Mouse (Mus musculus) intestine, postnatal 0 days (tissue): ENCODE measurements around the gene Gnptab. TPM values are rescaled to one million over a fixed set of nuclear protein-coding genes. Genes with fewer than 3 reads are reported as not detected.
A peak's percentile ranks its signal among the peaks of the same experiment; 100 is the strongest.

ENCODE experiments used
- ATAC-seq: fragments of 200-750 bp; cut with Nextera tagmentation; 2 replicates; pipeline ENCODE4 v1.8.0; 2017; ENCODE audit warnings: mild to moderate bottlenecking, moderate TSS enrichment, moderate library complexity
- H3K27ac ChIP-seq: fragments of 300-500 bp; sonication (generic); 2 replicates; pipeline ENCODE4 v1.5.1; 2014; ENCODE audit warnings: mild to moderate bottlenecking, low read depth, low read length, moderate library complexity
- H3K27me3 ChIP-seq: fragments of 300-500 bp; sonication (generic); replicated peaks from 2 replicates; pipeline ENCODE4 v1.6.1; 2014; ENCODE audit warnings: low read length, mixed read lengths; ENCODE audit not compliant: control insufficient read depth, insufficient read depth
- H3K36me3 ChIP-seq: fragments of 300-500 bp; sonication (generic); 2 replicates; pipeline ENCODE4 v1.6.1; 2014; ENCODE audit warnings: mild to moderate bottlenecking, moderate library complexity; ENCODE audit not compliant: control insufficient read depth, insufficient read depth
- H3K4me1 ChIP-seq: fragments of 300-500 bp; sonication (generic); replicated peaks from 2 replicates; pipeline ENCODE4 v1.6.1; 2014; ENCODE audit warnings: antibody characterized with exemption, low read length, mixed read lengths; ENCODE audit not compliant: control insufficient read depth, insufficient read depth
- H3K4me2 ChIP-seq: fragments of 300-500 bp; sonication (generic); replicated peaks from 2 replicates; pipeline ENCODE4 v1.6.1; 2014; ENCODE audit warnings: low read depth, mild to moderate bottlenecking, moderate library complexity
- H3K4me3 ChIP-seq: fragments of 300-500 bp; sonication (generic); 2 replicates; pipeline ENCODE4 v1.5.1; 2014; ENCODE audit warnings: low read depth, low read length
- H3K9ac ChIP-seq: fragments of 300-500 bp; sonication (generic); 2 replicates; pipeline ENCODE4 v1.6.1; 2014; ENCODE audit warnings: mild to moderate bottlenecking, low read depth, low read length
- H3K9me3 ChIP-seq: fragments of 300-500 bp; sonication (generic); 2 replicates; pipeline ENCODE4 v1.6.1; 2016; ENCODE audit warnings: mixed run types; ENCODE audit not compliant: control insufficient read depth
- CTCF ChIP-seq: sonication (generic); IDR thresholded peaks from 2 replicates; pipeline ENCODE4 v1.5.1; 2016; ENCODE audit warnings: low read depth, mild to moderate bottlenecking, control low read depth, antibody characterized with exemption, moderate library complexity
- WGBS: fragments of 180-500 bp; shearing (Covaris S2); extraction: QIAGEN DNeasy Blood & Tissue Kit; methylation state at CpG from one replicate; pipeline ENCODE4 v1.1.7; 2014; 5-methylcytosine and 5-hydroxymethylcytosine counted together
- polyA plus RNA-seq: library from polyadenylated mRNA; unstranded; fragments of >200 nt; fragmentation: Nextera tagmentation; extraction: Ambion mirVana; gene quantifications from 2 replicates; pipeline ENCODE4 v1.2.1, GENCODE M21; 2015

Gene Gnptab
- polyA plus RNA-seq, result 6.2 and 6.7 TPM in 2 replicates

- ATAC-seq, result peak; percentile 87
- peak within 1 kb of the TSS; percentile 66 for H3K9ac ChIP-seq
- H3K9me3 ChIP-seq, result no peaks in the 10 kb centered on the region
- H3K4me3 ChIP-seq, result peak within 1 kb of the TSS; percentile 76
- H3K36me3 ChIP-seq, result no peaks in the 10 kb centered on the region
- peak within 1 kb of the TSS; percentile 93 for H3K4me2 ChIP-seq
- 0% methylated on average over 85 of the region's 87 CpGs for WGBS
- no peaks in the 10 kb centered on the region for H3K27me3 ChIP-seq
- peak within 1 kb of the TSS; percentile 77 for H3K27ac ChIP-seq
- peak; percentile 93 for TF ChIP-seq CTCF
- H3K4me1 ChIP-seq, result no peaks in the 10 kb centered on the region
These were observed at the start of gene Gnptab, which contains the start of gene Dram1 for GRCm38 (mm10) chr10:88379013-88379885. Gene Gnptab, plus strand, starts transcription at chr10:88379132. Gene Dram1, minus strand, starts transcription at chr10:88379080.

GRCm38 (mm10) chr10:88330695-88331094, 48.2 kb upstream of the Gnptab start:
- TF ChIP-seq CTCF, result peak; percentile 66
- 17% methylated on average over 5 of the region's 5 CpGs for WGBS
- H3K9ac ChIP-seq, result no peak overlapping the region
- H3K27ac ChIP-seq, result no peak overlapping the region
- H3K27me3 ChIP-seq, result no peaks in the 10 kb centered on the region
- H3K4me3 ChIP-seq, result no peak overlapping the region
- H3K4me1 ChIP-seq, result no peaks in the 10 kb centered on the region
- H3K9me3 ChIP-seq, result no peaks in the 10 kb centered on the region
- no peak overlapping the region for H3K4me2 ChIP-seq
- ATAC-seq, result no peak
- H3K36me3 ChIP-seq, result no peaks in the 10 kb centered on the region

- TF ChIP-seq CTCF, result no peak
- Histone ChIP-seq H3K4me1 (no peaks in the 10 kb centered on the region), H3K9me3 (no peaks in the 10 kb centered on the region), H3K27me3 (no peaks in the 10 kb centered on the region), H3K4me2 (no peak overlapping the region), H3K4me3 (no peak overlapping the region), H3K27ac (no peak overlapping the region), H3K9ac (no peak overlapping the region), H3K36me3 (no peaks in the 10 kb centered on the region)
- ATAC-seq, result no peak
- WGBS, result 88% methylated on average over 9 of the region's 9 CpGs
These were observed 38.3 kb upstream of the Gnptab start for GRCm38 (mm10) chr10:88340660-88341059.

- Histone ChIP-seq H3K4me3 (no peak overlapping the region), H3K9me3 (no peaks in the 10 kb centered on the region), H3K27me3 (no peaks in the 10 kb centered on the region), H3K9ac (no peak overlapping the region), H3K36me3 (no peaks in the 10 kb centered on the region), H3K4me1 (no peaks in the 10 kb centered on the region), H3K4me2 (no peak overlapping the region), H3K27ac (no peak overlapping the region)
- no peak for TF ChIP-seq CTCF
- ATAC-seq, result no peak
- 59% methylated on average over 6 of the region's 6 CpGs for WGBS
These were observed 37.6 kb upstream of the Gnptab start for GRCm38 (mm10) chr10:88341368-88341767.

GRCm38 (mm10) chr10:88345899-88346401, 33.0 kb upstream of the Gnptab start:
- H3K27me3 ChIP-seq, result no peaks in the 10 kb centered on the region
- no peak for ATAC-seq
- H3K4me1 ChIP-seq, result no peaks in the 10 kb centered on the region
- H3K9ac ChIP-seq, result no peak overlapping the region
- H3K9me3 ChIP-seq, result no peaks in the 10 kb centered on the region
- TF ChIP-seq CTCF, result no peak
- H3K27ac ChIP-seq, result no peak overlapping the region
- H3K4me3 ChIP-seq, result no peak overlapping the region
- no peaks in the 10 kb centered on the region for H3K36me3 ChIP-seq
- 64% methylated on average over 11 of the region's 11 CpGs for WGBS
- H3K4me2 ChIP-seq, result no peak overlapping the region

GRCm38 (mm10) chr10:88346454-88347245, 32.3 kb upstream of the Gnptab start:
- no peak overlapping the region for H3K4me3 ChIP-seq
- no peak for ATAC-seq
- H3K27ac ChIP-seq, result no peak overlapping the region
- no peaks in the 10 kb centered on the region for H3K36me3 ChIP-seq
- H3K27me3 ChIP-seq, result no peaks in the 10 kb centered on the region
- 72% methylated on average over 12 of the region's 12 CpGs for WGBS
- TF ChIP-seq CTCF, result no peak
- H3K9me3 ChIP-seq, result no peaks in the 10 kb centered on the region
- H3K4me1 ChIP-seq, result no peaks in the 10 kb centered on the region
- H3K4me2 ChIP-seq, result no peak overlapping the region
- H3K9ac ChIP-seq, result no peak overlapping the region
